Mouse (Mus musculus): ENCODE results near the gene Tapbp.

GRCm38 (mm10) chr17:33943454-33943853, 27.8 kb downstream of the Tapbp start:
- TF ChIP-seq CTCF (conservative IDR thresholded peaks at IDR 0.05; ENCODE audit: low read length) = no peak
- no peak for TF ChIP-seq POU5F1 (IDR thresholded peaks at IDR 0.05; ENCODE audit: borderline replicate concordance, low read length)
- no peak for TF ChIP-seq NANOG (IDR thresholded peaks at IDR 0.05; ENCODE audit: borderline replicate concordance, low read length)

All from E14TG2a.4 (cell line).